Mouse (Mus musculus): Measurements from ENCODE around the gene Scarf2. TPM values are rescaled to one million over a fixed set of nuclear protein-coding genes. Genes with fewer than 3 reads are reported as not detected.

Scarf2 gene
- polyA plus RNA-seq, 1 experiment from 2014 or later = 17.8 TPM

DNA sequence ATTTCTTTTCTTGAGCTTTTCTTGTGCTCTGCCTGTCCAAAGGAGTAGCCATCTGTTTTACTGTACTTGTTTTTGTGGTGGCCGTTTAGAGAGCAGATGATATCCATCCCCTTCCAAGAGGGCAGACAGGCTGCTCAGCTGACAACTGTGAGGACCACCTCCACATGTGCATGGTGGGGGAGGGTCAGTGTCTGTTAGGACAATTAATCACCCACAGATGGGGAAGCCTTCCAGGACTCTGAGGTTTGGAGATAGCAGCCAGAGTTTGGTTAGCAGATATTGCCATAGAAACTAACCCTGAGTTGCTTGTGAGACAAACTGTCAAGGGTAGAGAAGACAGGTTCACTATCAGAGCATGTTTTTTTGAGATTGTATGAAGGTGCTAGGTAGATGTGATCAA, 36.0 kb upstream of the Scarf2 start:
- peaks cover 14% of the 10 kb centered on the region for H3K36me3 ChIP-seq (ENCODE audit: control insufficient read depth, insufficient read depth, low read length)
- H3K27me3 ChIP-seq (ENCODE audit: control insufficient read depth, insufficient read depth, low read length) = no peaks in the 10 kb centered on the region
- peak overlapping the region; percentile 66; the same call in 1 of the 2 replicates for H3K4me3 ChIP-seq (ENCODE audit: low read depth, low read length)
- ATAC-seq (ENCODE audit: insufficient number of reproducible peaks, insufficient read depth, low FRiP score, low read depth) = no peak
- 20% methylated on average over 1 of the region's 1 CpGs for WGBS
- H3K4me1 ChIP-seq (ENCODE audit: control insufficient read depth, insufficient read depth, low read length) = peaks cover 18% of the 10 kb centered on the region
- no peaks in the 10 kb centered on the region for H3K9me3 ChIP-seq (ENCODE audit: control insufficient read depth, low read depth, low read length)
- H3K27ac ChIP-seq (ENCODE audit: low read length) = no peak overlapping the region
- H3K4me2 ChIP-seq (replicated peaks; ENCODE audit: low read depth, low read length) = peak overlapping the region; percentile 80
- no peak overlapping the region for H3K9ac ChIP-seq (replicated peaks; ENCODE audit: low read depth, low read length)

DNA sequence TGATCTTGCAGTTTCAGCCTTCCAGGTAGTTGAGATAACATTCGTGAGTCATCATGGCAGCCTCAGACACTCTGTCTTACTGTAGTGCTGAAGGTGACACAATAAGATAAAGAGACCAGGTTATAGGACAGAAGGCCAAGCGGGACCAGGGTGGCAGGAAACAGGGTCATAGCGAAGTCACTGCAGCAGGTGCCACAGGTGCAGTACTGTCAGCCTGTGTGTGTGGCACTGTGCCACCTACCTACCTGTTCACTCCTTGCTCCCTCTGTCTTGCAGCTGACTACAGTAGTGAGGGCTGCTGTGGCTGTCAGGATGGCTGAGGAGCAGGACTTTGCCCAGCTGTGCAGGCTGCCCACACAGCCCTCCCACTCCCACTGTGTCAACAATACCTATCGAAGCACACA, 33.0 kb upstream of the Scarf2 start:
- WGBS = 76% methylated on average over 4 of the region's 4 CpGs
- Histone ChIP-seq H3K36me3 (ENCODE audit: control insufficient read depth, insufficient read depth, low read length) (peaks cover 25% of the 10 kb centered on the region), H3K27ac (ENCODE audit: low read length) (no peak overlapping the region), H3K27me3 (ENCODE audit: control insufficient read depth, insufficient read depth, low read length) (no peaks in the 10 kb centered on the region), H3K4me1 (ENCODE audit: control insufficient read depth, insufficient read depth, low read length) (peaks cover 18% of the 10 kb centered on the region), H3K9me3 (ENCODE audit: control insufficient read depth, low read depth, low read length) (no peaks in the 10 kb centered on the region), H3K4me3 (ENCODE audit: low read depth, low read length) (no peak overlapping the region), H3K9ac (replicated peaks; ENCODE audit: low read depth, low read length) (no peak overlapping the region), H3K4me2 (replicated peaks; ENCODE audit: low read depth, low read length) (0 out of 2 replicates have a peak overlapping the region, but pooled peaks have one; percentile 5)
- peak; percentile 62; the same call in 1 of the 2 replicates for ATAC-seq (ENCODE audit: insufficient number of reproducible peaks, insufficient read depth, low FRiP score, low read depth)

DNA sequence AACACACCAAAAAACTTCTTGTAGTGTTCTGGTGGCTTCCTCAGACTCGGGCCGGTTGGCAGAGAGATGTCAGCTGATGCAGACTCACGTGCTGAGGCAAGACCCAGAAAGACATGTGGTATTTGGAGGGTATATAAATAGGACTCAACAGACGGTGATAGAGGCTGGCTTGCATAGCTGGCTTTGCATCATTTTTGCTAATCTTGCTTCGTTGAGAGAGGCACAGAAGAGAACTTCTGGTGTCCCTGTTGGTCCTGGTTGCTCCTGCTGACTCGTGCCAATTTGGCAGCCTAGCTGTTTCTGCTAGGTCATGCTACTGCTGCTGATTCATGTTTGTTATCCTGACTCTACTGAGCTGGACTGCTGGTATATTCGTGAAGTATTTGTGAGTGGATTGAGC, 28.2 kb upstream of the Scarf2 start:
- H3K27me3 ChIP-seq (ENCODE audit: control insufficient read depth, insufficient read depth, low read length) = no peaks in the 10 kb centered on the region
- no peak overlapping the region for H3K4me3 ChIP-seq (ENCODE audit: low read depth, low read length)
- no peaks in the 10 kb centered on the region for H3K9me3 ChIP-seq (ENCODE audit: control insufficient read depth, low read depth, low read length)
- peaks cover 6% of the 10 kb centered on the region; the same call in 1 of the 2 replicates for H3K4me1 ChIP-seq (ENCODE audit: control insufficient read depth, insufficient read depth, low read length)
- no peak overlapping the region for H3K4me2 ChIP-seq (replicated peaks; ENCODE audit: low read depth, low read length)
- H3K9ac ChIP-seq (replicated peaks; ENCODE audit: low read depth, low read length) = no peak overlapping the region
- ATAC-seq (ENCODE audit: insufficient number of reproducible peaks, insufficient read depth, low FRiP score, low read depth) = no peak
- peaks cover 51% of the 10 kb centered on the region for H3K36me3 ChIP-seq (ENCODE audit: control insufficient read depth, insufficient read depth, low read length)
- no peak overlapping the region for H3K27ac ChIP-seq (ENCODE audit: low read length)
- 90% methylated on average over 7 of the region's 7 CpGs for WGBS

DNA sequence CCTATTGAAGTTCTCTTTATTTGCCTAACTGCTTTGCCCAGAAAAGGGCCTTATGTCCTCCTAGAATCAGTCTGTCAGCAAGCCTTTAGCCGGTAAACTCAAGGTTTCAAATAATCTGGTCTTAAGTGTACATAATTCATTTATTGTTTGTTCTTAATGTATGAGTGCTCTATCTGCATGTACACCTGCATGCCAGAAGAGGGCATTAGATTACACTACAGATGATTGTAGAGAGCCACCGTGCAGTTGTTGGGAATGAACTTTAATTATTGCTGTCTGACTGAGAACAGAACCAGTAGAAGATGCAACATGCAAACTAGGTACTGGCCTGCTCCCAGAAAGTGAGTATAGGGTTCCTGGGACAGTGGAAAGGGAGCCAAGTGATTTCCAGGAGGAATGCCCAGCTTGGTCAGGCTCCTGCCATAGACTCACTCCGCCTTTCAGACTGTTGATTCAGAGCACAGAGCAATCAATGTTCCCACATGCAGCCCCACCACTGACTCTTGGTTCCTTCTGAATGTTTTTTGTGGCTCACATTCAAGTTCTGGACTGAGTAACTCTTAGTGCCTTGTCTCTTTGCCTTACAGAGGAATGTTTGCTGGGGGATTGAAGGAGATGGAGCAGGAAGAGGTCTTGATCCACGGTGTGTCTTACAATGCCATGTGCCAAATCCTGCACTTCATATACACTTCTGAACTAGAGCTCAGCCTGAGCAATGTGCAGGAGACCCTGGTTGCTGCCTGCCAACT, 25.8 kb upstream of the Scarf2 start:
- Histone ChIP-seq H3K9me3 (ENCODE audit: control insufficient read depth, low read depth, low read length) (no peaks in the 10 kb centered on the region), H3K27ac (ENCODE audit: low read length) (no peak overlapping the region), H3K36me3 (ENCODE audit: control insufficient read depth, insufficient read depth, low read length) (peaks cover 52% of the 10 kb centered on the region; the same call in 1 of the 2 replicates), H3K4me3 (ENCODE audit: low read depth, low read length) (no peak overlapping the region), H3K9ac (replicated peaks; ENCODE audit: low read depth, low read length) (no peak overlapping the region), H3K27me3 (ENCODE audit: control insufficient read depth, insufficient read depth, low read length) (no peaks in the 10 kb centered on the region), H3K4me2 (replicated peaks; ENCODE audit: low read depth, low read length) (no peak overlapping the region), H3K4me1 (ENCODE audit: control insufficient read depth, insufficient read depth, low read length) (no peaks in the 10 kb centered on the region)
- no peak for ATAC-seq (ENCODE audit: insufficient number of reproducible peaks, insufficient read depth, low FRiP score, low read depth)
- WGBS = 67% methylated on average over 4 of the region's 4 CpGs

DNA sequence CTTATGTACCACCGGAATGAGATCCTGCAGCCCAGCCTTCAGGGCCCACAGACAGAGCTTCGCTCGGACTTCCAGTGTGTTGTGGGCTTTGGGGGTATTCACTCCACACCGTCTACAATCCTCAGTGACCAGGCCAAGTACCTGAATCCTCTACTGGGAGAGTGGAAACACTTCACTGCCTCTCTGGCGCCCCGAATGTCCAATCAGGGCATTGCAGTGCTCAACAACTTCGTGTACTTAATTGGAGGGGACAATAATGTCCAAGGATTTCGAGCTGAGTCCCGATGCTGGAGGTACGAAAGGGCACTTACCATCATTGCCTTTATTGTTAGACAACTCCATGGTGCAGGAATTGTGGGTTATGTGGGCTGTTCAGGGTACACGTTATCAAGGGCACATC, 20.3 kb upstream of the Scarf2 start:
- H3K4me1 ChIP-seq (ENCODE audit: control insufficient read depth, insufficient read depth, low read length) = no peaks in the 10 kb centered on the region
- H3K4me3 ChIP-seq (ENCODE audit: low read depth, low read length) = no peak overlapping the region
- peaks cover 58% of the 10 kb centered on the region for H3K36me3 ChIP-seq (ENCODE audit: control insufficient read depth, insufficient read depth, low read length)
- no peak overlapping the region for H3K9ac ChIP-seq (replicated peaks; ENCODE audit: low read depth, low read length)
- H3K27me3 ChIP-seq (ENCODE audit: control insufficient read depth, insufficient read depth, low read length) = no peaks in the 10 kb centered on the region
- 64% methylated on average over 11 of the region's 11 CpGs for WGBS
- no peak for ATAC-seq (ENCODE audit: insufficient number of reproducible peaks, insufficient read depth, low FRiP score, low read depth)
- H3K27ac ChIP-seq (ENCODE audit: low read length) = no peak overlapping the region
- no peak overlapping the region for H3K4me2 ChIP-seq (replicated peaks; ENCODE audit: low read depth, low read length)
- no peaks in the 10 kb centered on the region for H3K9me3 ChIP-seq (ENCODE audit: control insufficient read depth, low read depth, low read length)

DNA sequence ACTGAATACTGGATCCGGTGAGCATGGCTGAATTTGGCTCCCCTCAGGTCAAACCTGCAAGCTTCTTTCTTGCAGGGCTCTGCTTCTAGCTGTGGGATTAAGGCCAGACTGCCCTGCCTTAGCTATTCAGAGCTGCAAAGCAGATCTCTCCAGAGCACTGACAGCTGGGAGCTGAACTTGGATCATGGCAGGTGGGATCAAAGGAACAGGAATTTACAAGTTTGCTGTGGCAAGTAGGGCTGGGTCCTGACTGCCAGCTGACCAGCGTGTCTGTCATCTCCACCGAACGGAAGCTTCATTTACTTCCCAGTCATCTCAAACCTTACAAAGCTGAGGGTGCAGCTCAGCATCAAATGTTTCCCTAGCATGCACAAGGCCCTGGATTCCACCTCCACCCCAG, 18.9 kb upstream of the Scarf2 start:
- H3K36me3 ChIP-seq (ENCODE audit: control insufficient read depth, insufficient read depth, low read length) = peaks cover 51% of the 10 kb centered on the region
- WGBS = 87% methylated on average over 4 of the region's 4 CpGs
- ATAC-seq (ENCODE audit: insufficient number of reproducible peaks, insufficient read depth, low FRiP score, low read depth) = no peak

DNA sequence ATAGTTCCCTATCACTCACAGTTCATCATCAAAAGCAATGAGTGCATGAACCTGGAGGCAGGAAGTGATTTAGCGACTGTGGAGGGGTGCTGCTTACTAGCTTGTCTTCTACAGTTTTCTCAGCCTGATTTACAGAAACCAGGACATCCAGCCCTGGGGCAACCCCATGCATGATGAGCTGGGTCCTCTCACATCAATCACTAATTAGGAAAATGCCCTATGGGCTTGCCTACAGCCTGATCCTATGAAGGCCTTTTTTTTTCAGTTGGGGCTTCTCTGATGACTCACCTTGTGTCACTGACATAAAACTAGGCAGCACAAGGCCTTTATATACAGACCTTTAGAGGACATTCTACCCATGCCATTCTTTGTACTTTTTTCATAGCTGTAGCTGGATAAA, 17.4 kb upstream of the Scarf2 start:
- no peaks in the 10 kb centered on the region for H3K9me3 ChIP-seq (ENCODE audit: control insufficient read depth, low read depth, low read length)
- 77% methylated on average over 1 of the region's 1 CpGs for WGBS
- no peak for ATAC-seq (ENCODE audit: insufficient number of reproducible peaks, insufficient read depth, low FRiP score, low read depth)
- H3K27ac ChIP-seq (ENCODE audit: low read length) = no peak overlapping the region
- no peak overlapping the region for H3K9ac ChIP-seq (replicated peaks; ENCODE audit: low read depth, low read length)
- no peak overlapping the region for H3K4me3 ChIP-seq (ENCODE audit: low read depth, low read length)
- H3K4me2 ChIP-seq (replicated peaks; ENCODE audit: low read depth, low read length) = no peak overlapping the region
- H3K36me3 ChIP-seq (ENCODE audit: control insufficient read depth, insufficient read depth, low read length) = peaks cover 54% of the 10 kb centered on the region
- H3K27me3 ChIP-seq (ENCODE audit: control insufficient read depth, insufficient read depth, low read length) = no peaks in the 10 kb centered on the region
- no peaks in the 10 kb centered on the region for H3K4me1 ChIP-seq (ENCODE audit: control insufficient read depth, insufficient read depth, low read length)

More for the DNA sequence above, 18.9 kb upstream of the Scarf2 start:
- no peaks in the 10 kb centered on the region for H3K27me3 ChIP-seq (ENCODE audit: control insufficient read depth, insufficient read depth, low read length)
- no peaks in the 10 kb centered on the region for H3K9me3 ChIP-seq (ENCODE audit: control insufficient read depth, low read depth, low read length)
- H3K4me1 ChIP-seq (ENCODE audit: control insufficient read depth, insufficient read depth, low read length) = no peaks in the 10 kb centered on the region
- H3K27ac ChIP-seq (ENCODE audit: low read length) = no peak overlapping the region
- no peak overlapping the region for H3K4me2 ChIP-seq (replicated peaks; ENCODE audit: low read depth, low read length)
- H3K9ac ChIP-seq (replicated peaks; ENCODE audit: low read depth, low read length) = no peak overlapping the region
- no peak overlapping the region for H3K4me3 ChIP-seq (ENCODE audit: low read depth, low read length)

DNA sequence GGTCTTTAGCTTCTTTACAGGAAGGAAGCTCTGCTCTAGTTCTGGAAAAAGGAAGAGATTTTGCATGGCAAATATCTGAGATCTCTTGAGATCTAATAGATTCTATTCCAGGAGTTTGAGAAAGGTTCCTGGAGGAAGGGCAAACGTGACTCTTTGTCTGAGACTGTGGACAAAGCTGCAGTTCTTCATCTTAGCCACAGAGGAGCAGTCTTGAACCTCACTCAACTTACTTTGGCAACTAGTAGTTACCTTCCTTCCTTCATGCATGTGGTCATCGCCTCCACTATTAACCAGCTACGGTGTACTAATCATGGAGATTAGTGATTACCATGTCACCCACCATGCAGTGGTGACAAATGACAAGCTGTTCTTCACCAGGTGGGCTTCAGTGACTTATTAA, 11.7 kb upstream of the Scarf2 start:
- ATAC-seq (ENCODE audit: insufficient number of reproducible peaks, insufficient read depth, low FRiP score, low read depth) = no peak
- H3K36me3 ChIP-seq (ENCODE audit: control insufficient read depth, insufficient read depth, low read length) = peaks cover 38% of the 10 kb centered on the region

DNA sequence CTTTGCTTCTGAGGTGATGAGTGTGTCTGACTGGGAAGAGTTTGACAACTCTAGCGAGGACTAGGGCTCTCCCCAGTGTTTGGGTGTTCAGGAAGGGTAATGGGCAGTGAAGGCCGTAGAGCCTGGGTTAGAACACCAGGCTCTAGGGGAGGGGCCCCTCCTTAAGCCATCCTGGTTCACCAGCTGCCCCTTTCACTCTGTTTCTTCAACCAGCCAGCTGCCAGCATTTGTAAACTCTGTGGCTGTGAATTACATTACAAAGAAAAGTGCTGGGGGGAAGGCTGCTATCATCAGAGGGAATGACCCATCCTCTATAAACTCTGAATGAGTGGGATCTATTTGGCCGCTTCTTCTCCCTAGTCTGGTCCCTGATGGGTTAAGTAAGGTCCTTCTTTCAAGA, 4.4 kb upstream of the Scarf2 start:
- Histone ChIP-seq H3K36me3 (ENCODE audit: control insufficient read depth, insufficient read depth, low read length) (peaks cover 31% of the 10 kb centered on the region), H3K4me3 (ENCODE audit: low read depth, low read length) (no peak overlapping the region), H3K9ac (replicated peaks; ENCODE audit: low read depth, low read length) (no peak overlapping the region), H3K27ac (ENCODE audit: low read length) (no peak overlapping the region), H3K27me3 (ENCODE audit: control insufficient read depth, insufficient read depth, low read length) (no peaks in the 10 kb centered on the region), H3K4me1 (ENCODE audit: control insufficient read depth, insufficient read depth, low read length) (no peaks in the 10 kb centered on the region; the same call in 1 of the 2 replicates), H3K4me2 (replicated peaks; ENCODE audit: low read depth, low read length) (no peak overlapping the region), H3K9me3 (ENCODE audit: control insufficient read depth, low read depth, low read length) (no peaks in the 10 kb centered on the region)
- 73% methylated on average over 3 of the region's 3 CpGs for WGBS
- ATAC-seq (ENCODE audit: insufficient number of reproducible peaks, insufficient read depth, low FRiP score, low read depth) = no peak

More for the DNA sequence above, 11.7 kb upstream of the Scarf2 start:
- Histone ChIP-seq H3K4me1 (ENCODE audit: control insufficient read depth, insufficient read depth, low read length) (no peaks in the 10 kb centered on the region), H3K27me3 (ENCODE audit: control insufficient read depth, insufficient read depth, low read length) (no peaks in the 10 kb centered on the region), H3K27ac (ENCODE audit: low read length) (no peak overlapping the region), H3K9ac (replicated peaks; ENCODE audit: low read depth, low read length) (no peak overlapping the region), H3K9me3 (ENCODE audit: control insufficient read depth, low read depth, low read length) (no peaks in the 10 kb centered on the region), H3K4me2 (replicated peaks; ENCODE audit: low read depth, low read length) (no peak overlapping the region), H3K4me3 (ENCODE audit: low read depth, low read length) (no peak overlapping the region)
- WGBS = 58% methylated on average over 3 of the region's 3 CpGs

All from stomach, embryonic 14.5 days (tissue).